Mouse (Mus musculus): ENCODE results near the gene Rrad. TPM values are rescaled to one million over a fixed set of nuclear protein-coding genes. Genes with fewer than 3 reads are reported as not detected.

Gene Rrad
- polyA plus RNA-seq, 1 experiment from 2014 or later, result 54.7 TPM

DNA sequence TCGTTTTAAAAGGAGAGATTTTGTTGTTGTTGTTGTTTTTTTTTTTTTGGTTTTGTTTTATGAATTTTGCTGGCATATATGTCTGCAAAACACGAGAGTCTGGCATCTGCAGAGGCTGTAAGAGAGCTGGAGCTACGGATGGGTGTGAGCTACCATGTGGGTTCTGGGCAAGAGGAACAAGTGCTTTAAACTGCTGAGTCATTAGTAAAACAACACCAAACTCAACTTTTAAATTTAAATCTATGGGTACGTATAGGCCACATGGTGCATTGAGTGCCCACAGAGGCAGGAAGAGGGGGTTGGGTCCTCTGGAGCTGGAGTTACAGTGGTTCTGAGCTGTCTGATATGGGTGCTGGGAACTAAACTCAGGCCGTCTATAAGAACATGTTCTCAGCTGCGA lies 6.9 kb upstream of the Rrad start:
- H3K9ac ChIP-seq (ENCODE audit: low read depth, low read length), result no peak overlapping the region
- H3K4me3 ChIP-seq (ENCODE audit: low read depth, low read length), result no peak overlapping the region
- H3K27me3 ChIP-seq (replicated peaks; ENCODE audit: control insufficient read depth, insufficient read depth, low read length), result no peaks in the 10 kb centered on the region
- ATAC-seq (ENCODE audit: low read depth) (no peak), DNase-seq (ENCODE audit: low spot score) (no peak)
- no peak overlapping the region for H3K27ac ChIP-seq (replicated peaks; ENCODE audit: low read depth, low read length)
- peaks cover 11% of the 10 kb centered on the region for H3K4me1 ChIP-seq (ENCODE audit: control insufficient read depth, insufficient read depth, low read length)
- 90% methylated on average over 6 of the region's 6 CpGs for WGBS
- no peak overlapping the region for H3K4me2 ChIP-seq (ENCODE audit: low read depth, low read length)
- H3K36me3 ChIP-seq (ENCODE audit: control insufficient read depth, insufficient read depth, low read length), result peaks cover 26% of the 10 kb centered on the region
- no peaks in the 10 kb centered on the region for H3K9me3 ChIP-seq (ENCODE audit: control insufficient read depth, low read length)

DNA sequence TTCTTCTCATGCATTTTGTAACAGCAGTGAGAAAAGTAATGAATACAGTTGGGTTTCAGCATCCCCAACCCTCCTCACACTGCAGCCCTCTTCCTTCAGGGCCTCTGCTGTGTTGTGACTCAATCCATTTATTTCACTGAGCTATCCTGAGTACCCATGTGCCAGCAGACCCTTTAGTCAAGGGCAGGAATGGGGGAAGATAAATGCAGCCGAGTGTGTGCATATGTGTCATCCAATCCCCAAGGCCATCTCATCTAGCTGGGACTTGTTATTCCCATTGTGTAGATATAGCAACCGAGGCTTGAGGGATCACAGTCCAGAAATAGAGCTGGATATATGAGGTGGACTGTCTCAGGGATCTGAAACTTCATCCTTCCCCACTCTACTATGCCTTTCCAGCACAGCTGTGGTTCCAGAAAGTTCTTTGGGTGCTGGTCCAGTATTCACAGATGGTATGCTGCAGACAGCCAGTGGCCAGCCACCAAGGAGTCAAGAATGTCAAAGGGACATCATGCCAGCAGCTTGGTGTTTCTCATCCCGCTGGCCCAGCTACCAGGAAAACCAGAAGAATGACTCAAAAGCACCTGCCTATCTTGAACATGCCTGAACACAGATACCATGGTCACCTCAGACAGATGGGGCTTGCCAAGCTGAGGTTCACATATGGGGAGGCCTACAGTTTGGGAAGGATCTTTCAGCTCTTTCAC lies 4.0 kb upstream of the Rrad start:
- H3K27ac ChIP-seq (replicated peaks; ENCODE audit: low read depth, low read length), result no peak overlapping the region
- H3K36me3 ChIP-seq (ENCODE audit: control insufficient read depth, insufficient read depth, low read length), result peaks cover 26% of the 10 kb centered on the region
- peaks cover 11% of the 10 kb centered on the region for H3K27me3 ChIP-seq (replicated peaks; ENCODE audit: control insufficient read depth, insufficient read depth, low read length)
- ATAC-seq (ENCODE audit: low read depth) (no peak), DNase-seq (ENCODE audit: low spot score) (no peak)
- 0 out of 2 replicates have a peak, but pooled peaks cover 4% of the 10 kb centered on the region for H3K4me1 ChIP-seq (ENCODE audit: control insufficient read depth, insufficient read depth, low read length)
- H3K9me3 ChIP-seq (ENCODE audit: control insufficient read depth, low read length), result no peaks in the 10 kb centered on the region
- no peak overlapping the region for H3K4me3 ChIP-seq (ENCODE audit: low read depth, low read length)
- H3K4me2 ChIP-seq (ENCODE audit: low read depth, low read length), result no peak overlapping the region
- WGBS, result 96% methylated on average over 3 of the region's 3 CpGs
- no peak overlapping the region for H3K9ac ChIP-seq (ENCODE audit: low read depth, low read length)

DNA sequence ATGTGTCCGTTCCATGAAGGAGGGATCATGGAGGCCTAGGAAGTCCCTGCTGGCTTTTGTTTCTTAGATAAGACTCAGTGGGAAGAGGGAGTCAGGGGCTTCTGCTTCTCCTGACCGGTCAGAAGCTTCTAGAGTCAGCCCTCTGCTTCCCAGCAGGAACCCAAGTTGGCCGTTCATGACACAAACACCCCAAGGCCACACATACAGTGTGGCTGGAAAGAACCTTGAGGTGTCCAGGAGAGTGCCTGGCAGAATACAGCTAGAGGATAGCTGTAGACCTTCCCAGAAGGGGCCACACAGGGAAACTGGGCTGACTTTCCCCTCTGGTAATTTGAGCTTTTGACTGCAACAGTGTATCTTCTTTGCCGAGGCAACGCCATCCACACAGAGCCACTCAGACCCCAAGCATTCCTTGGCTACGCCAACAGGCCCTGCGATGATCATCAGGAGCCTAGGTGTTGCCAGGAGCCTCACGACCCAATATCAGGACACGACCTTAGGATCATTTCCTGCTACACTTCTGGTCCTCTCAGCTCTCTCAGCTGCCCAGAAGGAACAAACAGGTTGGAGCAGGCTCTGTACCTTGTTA lies 2.1 kb upstream of the Rrad start:
- 54% methylated on average over 9 of the region's 9 CpGs for WGBS
- H3K36me3 ChIP-seq (ENCODE audit: control insufficient read depth, insufficient read depth, low read length), result 0 out of 2 replicates have a peak, but pooled peaks cover 9% of the 10 kb centered on the region
- ATAC-seq (ENCODE audit: low read depth), result no peak

DNA sequence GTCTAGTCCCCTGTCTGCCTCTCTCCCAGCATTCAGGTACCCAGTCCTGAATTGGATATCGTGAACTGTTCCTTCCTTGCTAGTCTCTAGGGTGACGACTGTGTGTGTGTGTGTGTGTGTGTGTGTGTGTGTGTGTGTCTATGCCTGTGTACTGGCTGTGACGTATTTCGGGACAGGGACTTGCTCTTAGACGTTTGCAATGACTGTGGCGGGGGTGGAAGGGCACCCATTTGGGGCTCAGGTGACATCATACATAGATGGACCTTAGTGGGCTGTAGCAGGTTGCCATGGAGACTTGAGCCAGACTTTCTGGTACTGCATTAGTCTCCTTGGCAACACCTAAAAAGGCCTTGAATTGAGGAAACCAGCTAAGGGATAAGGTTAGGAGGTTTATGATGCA lies 1.4 kb upstream of the Rrad start:
- WGBS, result 60% methylated on average over 6 of the region's 6 CpGs

More for the DNA sequence above, 2.1 kb upstream of the Rrad start:
- Histone ChIP-seq H3K4me3 (ENCODE audit: low read depth, low read length) (no peak overlapping the region), H3K27ac (replicated peaks; ENCODE audit: low read depth, low read length) (no peak overlapping the region), H3K9me3 (ENCODE audit: control insufficient read depth, low read length) (no peaks in the 10 kb centered on the region), H3K4me2 (ENCODE audit: low read depth, low read length) (no peak overlapping the region), H3K4me1 (ENCODE audit: control insufficient read depth, insufficient read depth, low read length) (0 out of 2 replicates have a peak, but pooled peaks cover 4% of the 10 kb centered on the region), H3K27me3 (replicated peaks; ENCODE audit: control insufficient read depth, insufficient read depth, low read length) (peaks cover 13% of the 10 kb centered on the region), H3K9ac (ENCODE audit: low read depth, low read length) (no peak overlapping the region)
- no peak for DNase-seq (ENCODE audit: low spot score)

DNA sequence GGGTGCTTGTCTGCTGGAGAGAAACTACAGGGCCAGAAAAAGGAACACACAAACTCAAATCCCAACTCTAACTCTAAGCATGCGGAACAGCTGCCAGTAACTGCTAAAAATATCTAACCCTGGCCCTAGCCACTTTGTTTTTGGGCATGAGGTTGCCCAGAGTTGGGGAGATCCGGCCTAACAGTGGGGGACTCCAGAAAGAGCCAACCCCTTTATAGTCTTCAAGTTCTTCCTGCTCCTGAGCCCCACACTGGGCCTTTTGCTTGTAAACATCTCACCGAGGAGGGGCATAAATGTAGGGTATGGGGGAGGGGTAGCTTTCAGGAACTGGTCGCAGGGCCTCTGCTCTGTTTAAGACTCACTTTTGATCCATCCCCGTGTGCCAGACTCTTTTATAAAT lies 848 bp upstream of the Rrad start:
- WGBS, result 30% methylated on average over 5 of the region's 5 CpGs
- H3K4me3 ChIP-seq (ENCODE audit: low read depth, low read length), result peak overlapping the region; percentile 38; the same call in 1 of the 2 replicates
- DNase-seq (ENCODE audit: low spot score) (peak; percentile 12), ATAC-seq (ENCODE audit: low read depth) (no peak)
- 0 out of 2 replicates have a peak, but pooled peaks cover 2% of the 10 kb centered on the region for H3K36me3 ChIP-seq (ENCODE audit: control insufficient read depth, insufficient read depth, low read length)
- peak overlapping the region; percentile 66; the same call in 1 of the 2 replicates for H3K4me2 ChIP-seq (ENCODE audit: low read depth, low read length)
- no peaks in the 10 kb centered on the region for H3K9me3 ChIP-seq (ENCODE audit: control insufficient read depth, low read length)
- peak overlapping the region; percentile 41 for H3K27ac ChIP-seq (replicated peaks; ENCODE audit: low read depth, low read length)
- H3K9ac ChIP-seq (ENCODE audit: low read depth, low read length), result no peak overlapping the region
- peaks cover 13% of the 10 kb centered on the region for H3K27me3 ChIP-seq (replicated peaks; ENCODE audit: control insufficient read depth, insufficient read depth, low read length)
- 0 out of 2 replicates have a peak, but pooled peaks cover 4% of the 10 kb centered on the region for H3K4me1 ChIP-seq (ENCODE audit: control insufficient read depth, insufficient read depth, low read length)

More for the DNA sequence above, 1.4 kb upstream of the Rrad start:
- ATAC-seq (ENCODE audit: low read depth) (no peak), DNase-seq (ENCODE audit: low spot score) (no peak)
- no peak overlapping the region for H3K4me3 ChIP-seq (ENCODE audit: low read depth, low read length)
- H3K9me3 ChIP-seq (ENCODE audit: control insufficient read depth, low read length), result no peaks in the 10 kb centered on the region
- H3K4me1 ChIP-seq (ENCODE audit: control insufficient read depth, insufficient read depth, low read length), result 0 out of 2 replicates have a peak, but pooled peaks cover 4% of the 10 kb centered on the region
- H3K27me3 ChIP-seq (replicated peaks; ENCODE audit: control insufficient read depth, insufficient read depth, low read length), result peaks cover 13% of the 10 kb centered on the region
- no peak overlapping the region for H3K27ac ChIP-seq (replicated peaks; ENCODE audit: low read depth, low read length)
- 0 out of 2 replicates have a peak, but pooled peaks cover 4% of the 10 kb centered on the region for H3K36me3 ChIP-seq (ENCODE audit: control insufficient read depth, insufficient read depth, low read length)
- H3K9ac ChIP-seq (ENCODE audit: low read depth, low read length), result no peak overlapping the region
- no peak overlapping the region for H3K4me2 ChIP-seq (ENCODE audit: low read depth, low read length)

DNA sequence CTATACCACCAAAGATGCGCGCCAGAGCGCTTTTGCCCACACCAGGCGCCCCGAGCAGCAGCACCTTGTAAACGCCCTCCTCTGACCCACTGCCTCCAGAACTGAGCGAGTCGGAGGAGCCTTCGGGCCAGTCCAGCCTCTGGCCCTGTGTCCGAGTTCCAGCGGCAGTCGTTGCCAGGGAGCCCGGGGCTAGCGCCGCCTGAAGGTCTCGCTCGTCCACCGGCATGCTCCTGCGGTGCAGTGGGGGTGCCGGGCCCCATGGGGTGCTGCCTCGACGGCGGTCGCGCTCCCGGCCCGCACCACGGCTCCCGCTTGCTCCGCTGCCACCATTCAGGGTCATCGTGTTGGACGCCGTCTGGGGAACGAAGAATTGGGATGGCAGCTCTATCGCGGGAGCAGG lies 553 bp downstream of the Rrad start:
- WGBS, result 3% methylated on average over 24 of the region's 36 CpGs
- Histone ChIP-seq H3K27ac (replicated peaks; ENCODE audit: low read depth, low read length) (no peak overlapping the region), H3K36me3 (ENCODE audit: control insufficient read depth, insufficient read depth, low read length) (no peaks in the 10 kb centered on the region), H3K9me3 (ENCODE audit: control insufficient read depth, low read length) (no peaks in the 10 kb centered on the region), H3K9ac (ENCODE audit: low read depth, low read length) (peak overlapping the region; percentile 57), H3K4me2 (ENCODE audit: low read depth, low read length) (peak overlapping the region; percentile 66), H3K4me3 (ENCODE audit: low read depth, low read length) (peak overlapping the region; percentile 38), H3K27me3 (replicated peaks; ENCODE audit: control insufficient read depth, insufficient read depth, low read length) (peaks cover 13% of the 10 kb centered on the region), H3K4me1 (ENCODE audit: control insufficient read depth, insufficient read depth, low read length) (0 out of 2 replicates have a peak, but pooled peaks cover 4% of the 10 kb centered on the region)
- no peak for DNase-seq (ENCODE audit: low spot score)
- ATAC-seq (ENCODE audit: low read depth), result no peak

DNA sequence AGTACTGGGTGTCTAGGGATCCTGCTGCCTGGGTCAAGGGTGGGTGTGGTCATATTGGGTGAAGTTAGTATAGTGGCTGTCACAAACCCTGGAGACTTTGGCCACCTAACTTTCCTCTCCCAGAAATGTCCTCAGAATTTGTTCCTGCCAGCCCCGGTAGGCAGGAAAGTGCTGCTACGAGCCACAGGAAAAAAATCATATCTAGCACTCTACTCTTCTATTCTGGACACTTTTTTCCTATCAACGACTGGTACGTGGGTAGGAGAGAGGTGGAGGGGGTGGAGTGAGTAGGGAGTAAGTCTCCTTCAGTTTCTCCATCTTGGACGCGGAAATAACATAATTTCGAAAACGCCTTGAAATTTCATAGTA lies 1.0 kb downstream of the Rrad start:
- no peak for ATAC-seq (ENCODE audit: low read depth)
- Histone ChIP-seq H3K9me3 (ENCODE audit: control insufficient read depth, low read length) (no peaks in the 10 kb centered on the region), H3K27me3 (replicated peaks; ENCODE audit: control insufficient read depth, insufficient read depth, low read length) (peaks cover 13% of the 10 kb centered on the region), H3K4me2 (ENCODE audit: low read depth, low read length) (peak overlapping the region; percentile 66), H3K4me1 (ENCODE audit: control insufficient read depth, insufficient read depth, low read length) (0 out of 2 replicates have a peak, but pooled peaks cover 4% of the 10 kb centered on the region), H3K27ac (replicated peaks; ENCODE audit: low read depth, low read length) (no peak overlapping the region), H3K9ac (ENCODE audit: low read depth, low read length) (peak overlapping the region; percentile 57; the same call in 1 of the 2 replicates), H3K4me3 (ENCODE audit: low read depth, low read length) (peak overlapping the region; percentile 38), H3K36me3 (ENCODE audit: control insufficient read depth, insufficient read depth, low read length) (no peaks in the 10 kb centered on the region)
- 40% methylated on average over 8 of the region's 8 CpGs for WGBS
- no peak for DNase-seq (ENCODE audit: low spot score)

DNA sequence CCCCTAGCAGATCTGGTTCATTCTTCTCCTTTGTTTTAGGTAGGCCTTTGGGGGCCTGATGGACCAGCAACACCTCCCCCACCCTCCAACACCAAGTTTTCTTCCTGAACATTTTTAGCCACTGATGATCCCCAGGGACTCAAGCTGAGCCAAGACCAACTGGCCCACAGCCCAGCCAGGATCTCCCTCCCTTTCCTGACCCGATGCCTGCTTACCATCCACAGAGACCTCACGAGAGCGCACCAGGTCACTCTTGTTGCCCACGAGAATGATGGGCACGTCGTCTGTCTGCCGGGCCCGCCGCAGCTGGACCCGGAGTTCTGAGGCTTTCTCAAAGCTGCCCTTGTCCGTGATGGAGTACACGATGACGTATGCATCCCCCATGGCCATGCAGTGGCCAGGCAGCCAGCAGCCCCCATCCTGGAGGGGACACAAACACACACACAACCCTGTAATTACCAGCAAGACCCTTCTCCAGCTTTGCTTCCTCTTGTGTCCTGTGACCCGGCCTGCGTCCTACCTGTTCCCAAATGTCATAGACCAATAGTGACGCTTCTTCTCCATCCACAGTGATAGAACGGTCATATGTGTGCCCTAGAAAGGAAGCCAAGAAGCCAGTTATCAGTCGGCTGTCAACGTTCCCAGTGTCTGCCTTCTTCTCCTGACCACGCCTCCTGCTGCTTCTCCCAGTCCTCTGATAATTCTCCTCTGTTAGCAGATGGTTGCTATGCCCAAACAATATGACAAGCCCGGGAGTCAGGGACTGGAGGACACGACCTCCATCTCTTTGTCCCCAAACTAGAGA lies 1.6 kb downstream of the Rrad start:
- no peak overlapping the region; the same call in 1 of the 2 replicates for H3K4me2 ChIP-seq (ENCODE audit: low read depth, low read length)
- 71% methylated on average over 22 of the region's 22 CpGs for WGBS
- no peak for DNase-seq (ENCODE audit: low spot score)

More for the DNA sequence above, 1.6 kb downstream of the Rrad start:
- Histone ChIP-seq H3K9ac (ENCODE audit: low read depth, low read length) (no peak overlapping the region), H3K27ac (replicated peaks; ENCODE audit: low read depth, low read length) (no peak overlapping the region), H3K4me3 (ENCODE audit: low read depth, low read length) (no peak overlapping the region), H3K36me3 (ENCODE audit: control insufficient read depth, insufficient read depth, low read length) (no peaks in the 10 kb centered on the region), H3K4me1 (ENCODE audit: control insufficient read depth, insufficient read depth, low read length) (0 out of 2 replicates have a peak, but pooled peaks cover 4% of the 10 kb centered on the region), H3K27me3 (replicated peaks; ENCODE audit: control insufficient read depth, insufficient read depth, low read length) (peaks cover 13% of the 10 kb centered on the region), H3K9me3 (ENCODE audit: control insufficient read depth, low read length) (no peaks in the 10 kb centered on the region)
- ATAC-seq (ENCODE audit: low read depth), result no peak

Data from embryonic facial prominence, embryonic 14.5 days (tissue).